Mouse (Mus musculus): ENCODE data around the gene Plekhm2. TPM values are rescaled to one million over a fixed set of nuclear protein-coding genes. Genes with fewer than 3 reads are reported as not detected.

Plekhm2 gene
- polyA plus RNA-seq, 1 experiment: not detected

DNA sequence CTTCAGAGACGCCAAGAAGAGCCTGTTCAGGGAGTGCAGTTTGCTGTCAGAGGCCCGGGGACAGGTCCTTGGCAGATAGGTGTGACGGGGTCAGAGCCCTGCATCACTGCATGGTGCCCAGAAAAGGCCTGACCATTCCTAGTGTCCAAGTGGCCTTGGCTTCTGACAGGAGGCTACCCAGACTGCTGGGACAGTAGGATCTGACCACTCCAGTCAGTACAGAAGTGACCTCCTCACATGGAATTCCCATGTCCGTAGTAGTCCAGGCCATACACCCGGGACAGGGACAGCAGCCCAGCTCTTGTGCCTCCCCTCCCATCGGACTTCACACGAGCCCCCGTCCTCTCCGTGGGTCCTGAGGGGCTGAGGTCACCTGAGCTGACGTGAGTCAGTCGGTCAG, 34.7 kb downstream of the Plekhm2 start:
- no peak for TF ChIP-seq POLR2A (IDR thresholded peaks at IDR 0.05; ENCODE audit: insufficient read depth, low read depth, low read length)
- TF ChIP-seq CTCF (IDR thresholded peaks at IDR 0.05; ENCODE audit: insufficient read depth, low read depth, low read length): no peak
- no peaks in the 10 kb centered on the region for H3K4me1 ChIP-seq (ENCODE audit: control insufficient read depth, insufficient read depth, low read length)
- no peak overlapping the region for H3K4me3 ChIP-seq (ENCODE audit: insufficient read depth, low read depth, low read length)
- 97% methylated on average over 11 of the region's 11 CpGs for WGBS
- H3K27ac ChIP-seq (ENCODE audit: insufficient read depth, low read depth, low read length): no peak overlapping the region

DNA sequence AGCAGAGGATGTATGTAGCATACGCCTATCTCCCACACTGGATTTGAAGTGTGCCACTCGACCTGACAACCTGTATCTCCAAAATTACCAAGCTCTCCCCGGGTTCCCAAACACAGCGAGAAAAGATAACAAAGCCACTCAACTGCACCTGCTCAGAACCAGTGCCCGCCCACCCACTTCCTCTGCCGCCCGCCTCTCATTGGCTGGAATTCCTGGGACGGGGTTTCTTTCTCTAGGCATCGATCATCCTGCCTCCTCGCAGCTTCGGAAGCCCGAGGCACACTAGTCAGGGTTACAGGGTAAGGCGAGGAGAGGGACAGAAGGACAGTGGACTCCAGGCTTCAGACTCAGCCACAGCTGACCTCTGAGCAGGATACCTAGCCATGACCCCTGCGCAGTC, 36.0 kb downstream of the Plekhm2 start:
- WGBS: 79% methylated on average over 14 of the region's 14 CpGs
- no peak overlapping the region for H3K27ac ChIP-seq (ENCODE audit: insufficient read depth, low read depth, low read length)
- TF ChIP-seq CTCF (IDR thresholded peaks at IDR 0.05; ENCODE audit: insufficient read depth, low read depth, low read length): no peak
- TF ChIP-seq POLR2A (IDR thresholded peaks at IDR 0.05; ENCODE audit: insufficient read depth, low read depth, low read length): no peak
- peaks cover 3% of the 10 kb centered on the region; the same call in 1 of the 2 replicates for H3K4me1 ChIP-seq (ENCODE audit: control insufficient read depth, insufficient read depth, low read length)
- no peak overlapping the region for H3K4me3 ChIP-seq (ENCODE audit: insufficient read depth, low read depth, low read length)

DNA sequence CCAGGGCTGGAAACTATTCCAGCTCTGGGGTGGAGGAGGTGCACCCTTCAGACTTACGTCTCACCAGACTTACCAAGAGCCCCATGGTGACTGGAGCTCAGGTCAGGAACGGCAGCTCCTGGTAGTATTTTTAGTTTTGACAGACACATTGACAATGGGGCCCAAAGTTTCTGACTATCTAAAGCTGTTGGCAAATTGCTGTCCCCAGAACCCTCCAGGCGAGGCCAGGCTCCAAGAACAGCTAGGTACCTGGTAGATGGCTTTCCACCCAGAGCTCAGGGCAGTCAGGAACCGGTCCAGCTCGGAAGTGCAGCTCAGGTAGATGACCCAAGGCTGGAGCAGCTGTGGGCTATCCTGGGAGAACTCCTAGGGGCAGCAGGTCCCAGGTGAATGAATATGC, 37.2 kb downstream of the Plekhm2 start:
- TF ChIP-seq POLR2A (IDR thresholded peaks at IDR 0.05; ENCODE audit: insufficient read depth, low read depth, low read length) (no peak), CTCF (IDR thresholded peaks at IDR 0.05; ENCODE audit: insufficient read depth, low read depth, low read length) (no peak)
- WGBS: 89% methylated on average over 5 of the region's 5 CpGs

DNA sequence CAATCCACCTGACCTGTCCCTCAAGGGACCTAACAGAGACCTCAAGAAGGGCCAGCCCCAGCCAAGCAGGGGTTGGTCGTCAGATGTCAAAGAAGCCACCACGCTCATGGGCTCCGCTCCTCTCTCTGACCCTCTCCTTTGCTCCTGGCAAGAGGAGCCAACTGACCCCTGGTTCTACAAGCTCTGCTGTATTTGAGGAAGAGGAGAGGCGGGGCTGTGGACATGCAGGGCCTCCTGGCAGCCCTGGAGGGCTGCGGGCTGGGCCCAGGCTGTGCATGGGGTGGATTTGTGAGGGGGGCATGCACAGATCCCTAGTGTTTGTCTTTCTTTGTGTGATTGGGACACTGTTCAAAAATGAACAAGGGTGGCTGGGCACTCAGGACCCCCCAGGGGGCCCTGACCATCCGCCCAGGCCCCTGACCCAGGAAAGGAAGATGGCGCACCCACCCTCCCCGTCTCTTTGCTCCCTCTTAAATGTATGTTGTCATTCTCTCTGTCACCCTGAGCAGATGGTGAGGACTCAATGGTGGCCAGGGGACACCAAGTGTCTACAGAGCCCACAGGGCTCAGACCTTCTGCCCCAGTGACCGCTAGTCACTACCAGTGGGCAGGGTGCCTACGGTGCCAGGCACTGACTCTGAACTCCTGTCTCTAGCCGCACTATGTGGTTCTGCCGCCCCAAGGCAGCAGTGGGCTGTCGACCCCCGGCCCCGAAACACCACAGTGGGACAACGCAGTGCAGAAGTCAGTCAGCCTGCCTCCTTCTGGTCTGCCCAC, 38.7 kb downstream of the Plekhm2 start:
- no peak overlapping the region for H3K27ac ChIP-seq (ENCODE audit: insufficient read depth, low read depth, low read length)
- H3K4me3 ChIP-seq (ENCODE audit: insufficient read depth, low read depth, low read length): no peak overlapping the region
- 93% methylated on average over 16 of the region's 16 CpGs for WGBS
- peaks cover 6% of the 10 kb centered on the region; the same call in 1 of the 2 replicates for H3K4me1 ChIP-seq (ENCODE audit: control insufficient read depth, insufficient read depth, low read length)
- TF ChIP-seq CTCF (IDR thresholded peaks at IDR 0.05; ENCODE audit: insufficient read depth, low read depth, low read length) (no peak), POLR2A (IDR thresholded peaks at IDR 0.05; ENCODE audit: insufficient read depth, low read depth, low read length) (no peak)

More for the DNA sequence above, 37.2 kb downstream of the Plekhm2 start:
- Histone ChIP-seq H3K4me1 (ENCODE audit: control insufficient read depth, insufficient read depth, low read length) (peaks cover 6% of the 10 kb centered on the region; the same call in 1 of the 2 replicates), H3K27ac (ENCODE audit: insufficient read depth, low read depth, low read length) (no peak overlapping the region), H3K4me3 (ENCODE audit: insufficient read depth, low read depth, low read length) (no peak overlapping the region)

DNA sequence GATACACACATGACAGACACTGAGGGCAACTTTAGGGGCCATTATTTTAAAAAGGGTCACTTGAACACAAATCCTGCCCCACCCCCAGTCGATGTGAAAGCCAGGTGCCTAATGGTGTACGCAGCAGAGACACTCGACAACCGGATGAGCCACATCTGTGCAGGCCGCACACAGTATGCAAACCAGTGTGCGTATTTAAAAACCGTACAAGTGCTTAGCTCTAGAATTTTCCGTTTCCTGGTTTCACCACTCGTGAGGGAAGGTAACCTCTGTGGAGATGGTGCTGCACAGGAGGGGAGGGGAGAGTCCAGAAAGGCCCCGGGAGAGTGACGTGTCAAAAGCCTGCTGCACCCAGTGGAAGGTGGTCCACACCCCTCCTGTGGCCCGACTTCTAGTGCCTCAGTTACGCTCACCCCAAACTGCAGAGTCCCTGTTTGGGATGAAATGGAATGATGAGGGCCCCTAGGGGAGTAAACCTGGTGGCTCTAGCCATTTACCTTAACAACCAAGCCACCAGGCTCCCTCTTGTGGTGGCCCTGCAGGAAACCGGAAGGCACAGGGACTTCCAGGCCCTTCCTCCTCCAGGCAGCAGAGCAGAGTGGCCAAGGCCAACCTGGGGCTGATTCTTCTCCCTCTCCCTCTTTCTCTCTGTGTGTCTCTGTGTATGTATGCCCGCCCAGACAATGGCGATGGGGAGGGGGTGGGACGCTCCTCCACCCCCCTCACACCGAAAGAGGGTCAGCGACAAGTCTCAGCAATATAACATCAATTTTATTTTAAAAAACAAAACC, 39.5 kb downstream of the Plekhm2 start:
- 0 out of 2 replicates have a peak, but pooled peaks have one; percentile 24 for TF ChIP-seq CTCF (IDR thresholded peaks at IDR 0.05; ENCODE audit: insufficient read depth, low read depth, low read length)
- no peak for TF ChIP-seq POLR2A (IDR thresholded peaks at IDR 0.05; ENCODE audit: insufficient read depth, low read depth, low read length)
- 81% methylated on average over 19 of the region's 19 CpGs for WGBS

DNA sequence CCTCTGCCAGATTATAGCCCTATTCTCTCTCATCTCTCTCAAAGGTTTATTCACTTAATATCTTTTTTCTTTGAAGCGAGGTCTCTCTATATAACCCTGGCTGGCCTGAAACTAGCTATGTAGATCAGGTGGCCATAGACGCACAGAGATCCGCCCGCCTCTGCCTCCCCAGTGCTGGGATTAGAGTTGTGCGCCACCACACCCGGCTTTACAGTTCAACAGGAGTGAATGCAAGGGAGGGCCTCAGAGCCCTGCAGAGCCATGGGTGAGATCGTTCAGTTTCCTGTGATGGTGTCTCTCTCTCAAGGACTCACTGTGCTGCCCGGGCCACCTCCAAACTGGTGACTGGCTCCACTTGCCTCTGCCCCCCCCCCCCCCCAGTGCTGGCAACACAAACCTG, 40.6 kb downstream of the Plekhm2 start:
- peaks cover 6% of the 10 kb centered on the region; the same call in 1 of the 2 replicates for H3K4me1 ChIP-seq (ENCODE audit: control insufficient read depth, insufficient read depth, low read length)
- WGBS: 91% methylated on average over 8 of the region's 8 CpGs
- no peak overlapping the region for H3K27ac ChIP-seq (ENCODE audit: insufficient read depth, low read depth, low read length)
- TF ChIP-seq CTCF (IDR thresholded peaks at IDR 0.05; ENCODE audit: insufficient read depth, low read depth, low read length) (no peak), POLR2A (IDR thresholded peaks at IDR 0.05; ENCODE audit: insufficient read depth, low read depth, low read length) (no peak)
- no peak overlapping the region for H3K4me3 ChIP-seq (ENCODE audit: insufficient read depth, low read depth, low read length)

More for the DNA sequence above, 39.5 kb downstream of the Plekhm2 start:
- H3K4me1 ChIP-seq (ENCODE audit: control insufficient read depth, insufficient read depth, low read length): peaks cover 6% of the 10 kb centered on the region; the same call in 1 of the 2 replicates
- H3K27ac ChIP-seq (ENCODE audit: insufficient read depth, low read depth, low read length): no peak overlapping the region
- H3K4me3 ChIP-seq (ENCODE audit: insufficient read depth, low read depth, low read length): no peak overlapping the region

DNA sequence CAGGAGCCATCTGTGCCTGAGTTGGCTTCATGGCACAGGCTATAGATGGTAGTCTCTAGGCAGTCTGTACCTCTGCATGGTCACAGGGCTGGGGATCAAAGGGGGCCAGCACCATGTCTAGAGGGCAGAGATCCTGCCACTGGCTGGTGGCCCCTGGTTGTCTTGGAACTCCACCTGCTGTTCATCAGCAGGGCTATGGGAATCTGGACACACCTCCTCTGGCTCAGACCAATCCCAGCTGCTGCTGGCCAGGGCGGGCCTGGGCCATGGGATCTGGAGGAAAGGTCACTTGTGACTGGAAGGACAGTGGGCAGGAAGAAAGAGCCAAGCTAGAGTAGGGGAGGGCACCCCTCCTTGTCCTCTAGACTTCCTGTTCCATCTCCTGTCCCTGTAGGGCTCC, 41.0 kb downstream of the Plekhm2 start, which contains the start of gene Slc25a34:
Slc25a34 (minus strand) TSS at position 156 of the 400 bp plus-strand sequence.
- no peak within 1 kb of the TSS for H3K27ac ChIP-seq (ENCODE audit: insufficient read depth, low read depth, low read length)

DNA sequence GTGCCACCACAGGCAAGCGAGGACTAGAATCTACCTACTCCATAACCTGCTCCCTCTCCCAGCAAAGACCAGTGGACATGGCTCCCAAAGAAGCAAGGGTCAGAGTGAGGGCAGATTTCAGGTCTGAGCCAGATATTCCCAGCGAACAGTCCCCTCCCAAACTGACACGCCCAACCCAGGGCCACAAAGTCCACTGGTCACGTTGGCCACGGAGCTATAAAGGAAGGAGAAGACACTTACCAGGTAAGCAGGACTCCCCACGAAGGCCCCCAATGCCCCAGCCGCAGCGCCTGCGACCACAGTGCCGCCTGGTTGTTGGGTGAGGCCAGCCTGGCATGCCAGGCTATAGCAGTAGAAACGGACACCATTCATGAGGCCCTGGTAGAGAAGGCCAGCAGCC, 41.7 kb downstream of the Plekhm2 start:
- no peak overlapping the region for H3K27ac ChIP-seq (ENCODE audit: insufficient read depth, low read depth, low read length)
- peaks cover 11% of the 10 kb centered on the region; the same call in 1 of the 2 replicates for H3K4me1 ChIP-seq (ENCODE audit: control insufficient read depth, insufficient read depth, low read length)
- WGBS: 88% methylated on average over 11 of the region's 11 CpGs
- 0 out of 2 replicates have a peak overlapping the region, but pooled peaks have one; percentile 3 for H3K4me3 ChIP-seq (ENCODE audit: insufficient read depth, low read depth, low read length)
- TF ChIP-seq CTCF (IDR thresholded peaks at IDR 0.05; ENCODE audit: insufficient read depth, low read depth, low read length) (no peak), POLR2A (IDR thresholded peaks at IDR 0.05; ENCODE audit: insufficient read depth, low read depth, low read length) (no peak)

More for the DNA sequence above, 41.0 kb downstream of the Plekhm2 start, which contains the start of gene Slc25a34:
- Histone ChIP-seq H3K4me1 (ENCODE audit: control insufficient read depth, insufficient read depth, low read length) (peaks cover 10% of the 10 kb centered on the region; the same call in 1 of the 2 replicates), H3K4me3 (ENCODE audit: insufficient read depth, low read depth, low read length) (0 out of 2 replicates have a peak within 1 kb of the TSS, but pooled peaks have one; percentile 3)
- WGBS: 38% methylated on average over 1 of the region's 1 CpGs
- TF ChIP-seq CTCF (IDR thresholded peaks at IDR 0.05; ENCODE audit: insufficient read depth, low read depth, low read length) (no peak), POLR2A (IDR thresholded peaks at IDR 0.05; ENCODE audit: insufficient read depth, low read depth, low read length) (no peak)

Data from olfactory bulb, adult 2 months (tissue).